Mouse (Mus musculus): ENCODE measurements around the gene Med7.
"Not testable (repeated sequence)": the region's sequence is repeated elsewhere in the genome, so short reads cannot be mapped to it uniquely, and the experiment has no call there.

Gene Med7

GRCm38 (mm10) chr11:46428131-46428530, 8.6 kb upstream of the Med7 start:
- not testable (repeated sequence) for DNase-seq (ENCODE audit: low spot score in 2 of 2)

- DNase-seq (ENCODE audit: low spot score in 2 of 2), result no peak
Measured at GRCm38 (mm10) chr11:46430123-46430522, 6.6 kb upstream of the Med7 start.

GRCm38 (mm10) chr11:46431129-46431528, 5.6 kb upstream of the Med7 start:
- DNase-seq (ENCODE audit: low spot score in 2 of 2), result peak; percentile 88

GRCm38 (mm10) chr11:46435363-46435762, 1.4 kb upstream of the Med7 start:
- DNase-seq (ENCODE audit: low spot score in 2 of 2), result no peak

GRCm38 (mm10) chr11:46437459-46438000, 805 bp downstream of the Med7 start:
- DNase-seq (ENCODE audit: low spot score in 2 of 2), result no peak

GRCm38 (mm10) chr11:46439005-46439543, 2.3 kb downstream of the Med7 start:
- DNase-seq (ENCODE audit: low spot score in 2 of 2), result no peak

- no peak for DNase-seq (ENCODE audit: low spot score in 2 of 2)
Measured at GRCm38 (mm10) chr11:46441774-46442173, 5.0 kb downstream of the Med7 start.

- no peak for DNase-seq (ENCODE audit: low spot score in 2 of 2)
Measured at GRCm38 (mm10) chr11:46443152-46443551, 6.4 kb downstream of the Med7 start.

GRCm38 (mm10) chr11:46443979-46444378, 7.3 kb downstream of the Med7 start:
- no peak for DNase-seq (ENCODE audit: low spot score in 2 of 2)

GRCm38 (mm10) chr11:46446150-46446549, 9.4 kb downstream of the Med7 start:
- DNase-seq (ENCODE audit: low spot score in 2 of 2), result no peak

GRCm38 (mm10) chr11:46447644-46448484, 11.1 kb downstream of the Med7 start:
- no peak for DNase-seq (ENCODE audit: low spot score in 2 of 2)

- no peak for DNase-seq (ENCODE audit: low spot score in 2 of 2)
Measured at GRCm38 (mm10) chr11:46449461-46450080, 12.8 kb downstream of the Med7 start.

- no peak for DNase-seq (ENCODE audit: low spot score in 2 of 2)
Measured at GRCm38 (mm10) chr11:46454453-46455045, 17.8 kb downstream of the Med7 start, which contains the start of gene Havcr2. Gene Havcr2, plus strand, starts transcription at chr11:46454935.

GRCm38 (mm10) chr11:46459960-46460359, 23.2 kb downstream of the Med7 start:
- DNase-seq (ENCODE audit: low spot score in 2 of 2), result no peak

- no peak for DNase-seq (ENCODE audit: low spot score in 2 of 2)
Measured at GRCm38 (mm10) chr11:46461362-46461761, 24.6 kb downstream of the Med7 start.

- no peak for DNase-seq (ENCODE audit: low spot score in 2 of 2)
Measured at GRCm38 (mm10) chr11:46461931-46462330, 25.2 kb downstream of the Med7 start.

- no peak for DNase-seq (ENCODE audit: low spot score in 2 of 2)
Measured at GRCm38 (mm10) chr11:46466878-46467277, 30.2 kb downstream of the Med7 start.

- no peak for DNase-seq (ENCODE audit: low spot score in 2 of 2)
Measured at GRCm38 (mm10) chr11:46474220-46474619, 37.5 kb downstream of the Med7 start.

- DNase-seq (ENCODE audit: low spot score in 2 of 2), result no peak
Measured at GRCm38 (mm10) chr11:46479311-46479710, 42.6 kb downstream of the Med7 start.

- peak in 1 of 2 experiments; percentile 32 for DNase-seq (ENCODE audit: low spot score in 2 of 2)
Measured at GRCm38 (mm10) chr11:46480517-46480916, 43.8 kb downstream of the Med7 start.

- DNase-seq (ENCODE audit: low spot score in 2 of 2), result no peak
Measured at GRCm38 (mm10) chr11:46488231-46488630, 51.5 kb downstream of the Med7 start.

- DNase-seq (ENCODE audit: low spot score in 2 of 2), result no peak
Measured at GRCm38 (mm10) chr11:46488650-46489049, 51.9 kb downstream of the Med7 start.
